Mouse (Mus musculus) CD4-positive helper T cell, adult 2 months (primary cell): ENCODE results near the gene Clec4g.

Source experiments
- DNase-seq: peaks from one replicate; pipeline ENCODE4 v3.0.0-alpha.2; 2012; ENCODE audit warnings: low read depth, missing footprints, low spot score

The Clec4g gene

GRCm38 (mm10) chr8:3679236-3679635, 41.2 kb downstream of the Clec4g start:
- DNase-seq, result no peak

- no peak for DNase-seq
Observed at GRCm38 (mm10) chr8:3678831-3679230, 41.6 kb downstream of the Clec4g start.

- DNase-seq, result no peak
Observed at GRCm38 (mm10) chr8:3676993-3677579, 43.4 kb downstream of the Clec4g start.

- DNase-seq, result peak; percentile 94
Observed at GRCm38 (mm10) chr8:3676131-3676992, 44.1 kb downstream of the Clec4g start, which contains the start of gene Trappc5. Gene Trappc5 (plus strand): TSS chr8:3676299.

- no peak for DNase-seq
Observed at GRCm38 (mm10) chr8:3674671-3675070, 45.8 kb downstream of the Clec4g start.

- DNase-seq, result peak; percentile 82
Observed at GRCm38 (mm10) chr8:3671980-3672491, 48.4 kb downstream of the Clec4g start, which contains the start of gene Fcor. Gene Fcor (minus strand): TSS chr8:3672362.

- peak; percentile 34 for DNase-seq
Observed at GRCm38 (mm10) chr8:3670388-3670787, 50.1 kb downstream of the Clec4g start.

- no peak for DNase-seq
Observed at GRCm38 (mm10) chr8:3665507-3665906, 54.9 kb downstream of the Clec4g start, which contains the start of gene Mcemp1. Gene Mcemp1 (plus strand): TSS chr8:3665754.

- no peak for DNase-seq
Observed at GRCm38 (mm10) chr8:3664405-3664804, 56.0 kb downstream of the Clec4g start.

GRCm38 (mm10) chr8:3660889-3661288, 59.6 kb downstream of the Clec4g start:
- DNase-seq, result no peak
